Mouse (Mus musculus) testis, adult 2 months (tissue): ENCODE measurements around the gene Tnn. TPM values are rescaled to one million over a fixed set of nuclear protein-coding genes. Genes with fewer than 3 reads are reported as not detected.

ENCODE experiments used
- H3K27ac ChIP-seq: fragments of 200-500 bp; 2 replicates; pipeline ENCODE4 v1.5.1; 2012; ENCODE audit warnings: low read depth, low read length; ENCODE audit not compliant: control insufficient read depth, insufficient read depth
- H3K27me3 ChIP-seq: fragments of 200-500 bp; 2 replicates; pipeline ENCODE4 v1.6.1; 2012; ENCODE audit warnings: mild to moderate bottlenecking, low read length, moderate library complexity; ENCODE audit not compliant: control insufficient read depth, insufficient read depth
- H3K36me3 ChIP-seq: fragments of 200-500 bp; 2 replicates; pipeline ENCODE4 v1.6.1; 2012; ENCODE audit warnings: mild to moderate bottlenecking, low read length; ENCODE audit not compliant: control insufficient read depth, insufficient read depth
- H3K4me1 ChIP-seq: fragments of 200-500 bp; 2 replicates; pipeline ENCODE4 v1.6.1; 2012; ENCODE audit warnings: low read length; ENCODE audit not compliant: control insufficient read depth, insufficient read depth
- H3K4me3 ChIP-seq: fragments of 200-500 bp; 2 replicates; pipeline ENCODE4 v1.5.1; 2012; ENCODE audit warnings: low read depth, mild to moderate bottlenecking, low read length, moderate library complexity, mixed read lengths; ENCODE audit not compliant: control insufficient read depth
- CTCF ChIP-seq: fragments of 200-500 bp; IDR thresholded peaks from 2 replicates; pipeline ENCODE4 v1.5.1; 2012; ENCODE audit warnings: low read depth, mild to moderate bottlenecking, inconsistent platforms, low read length, moderate library complexity; ENCODE audit not compliant: control insufficient read depth, insufficient read depth, insufficient replicate concordance
- POLR2A ChIP-seq: fragments of 200-500 bp; IDR thresholded peaks from 2 replicates; pipeline ENCODE4 v1.6.1; 2012; ENCODE audit warnings: low read depth, mild to moderate bottlenecking, inconsistent platforms, low read length, moderate library complexity; ENCODE audit not compliant: control insufficient read depth
- polyA plus RNA-seq: library from polyadenylated mRNA; depleted of rRNA; stranded (reverse); fragments of >200 nt; gene quantifications from 2 replicates; pipeline ENCODE4 v1.2.3, GENCODE M21; 2012

The Tnn gene
- polyA plus RNA-seq, 1 experiment = not detected

GRCm38 (mm10) chr1:160080800-160081436 lies 72.5 kb downstream of the Tnn start:
- H3K36me3 ChIP-seq = no peaks in the 10 kb centered on the region
- TF ChIP-seq POLR2A (no peak), CTCF (peak; percentile 79; the same call in 1 of the 2 replicates)
- H3K27me3 ChIP-seq = no peaks in the 10 kb centered on the region
- peaks cover 11% of the 10 kb centered on the region for H3K4me1 ChIP-seq
- H3K4me3 ChIP-seq = no peak overlapping the region
- no peak overlapping the region for H3K27ac ChIP-seq

GRCm38 (mm10) chr1:160078882-160079661 lies 74.3 kb downstream of the Tnn start:
- H3K4me3 ChIP-seq = peak overlapping the region; percentile 74
- peaks cover 11% of the 10 kb centered on the region for H3K4me1 ChIP-seq
- no peaks in the 10 kb centered on the region for H3K27me3 ChIP-seq
- H3K36me3 ChIP-seq = no peaks in the 10 kb centered on the region
- peak overlapping the region; percentile 25 for H3K27ac ChIP-seq
- TF ChIP-seq POLR2A (no peak), CTCF (no peak)

GRCm38 (mm10) chr1:160064547-160065144 lies 88.7 kb downstream of the Tnn start:
- H3K4me3 ChIP-seq = no peak overlapping the region

GRCm38 (mm10) chr1:160061725-160062366 lies 91.5 kb downstream of the Tnn start:
- Histone ChIP-seq H3K27me3 (no peaks in the 10 kb centered on the region), H3K4me1 (no peaks in the 10 kb centered on the region), H3K4me3 (no peak overlapping the region), H3K36me3 (no peaks in the 10 kb centered on the region), H3K27ac (no peak overlapping the region)
- TF ChIP-seq POLR2A (no peak), CTCF (peak; percentile 55; the same call in 1 of the 2 replicates)

More at GRCm38 (mm10) chr1:160064547-160065144, 88.7 kb downstream of the Tnn start:
- Histone ChIP-seq H3K27me3 (no peaks in the 10 kb centered on the region), H3K27ac (no peak overlapping the region), H3K36me3 (no peaks in the 10 kb centered on the region), H3K4me1 (no peaks in the 10 kb centered on the region)
- TF ChIP-seq CTCF (no peak), POLR2A (no peak)

GRCm38 (mm10) chr1:160061321-160061720 lies 92.1 kb downstream of the Tnn start:
- Histone ChIP-seq H3K4me3 (no peak overlapping the region), H3K4me1 (no peaks in the 10 kb centered on the region)

GRCm38 (mm10) chr1:160060542-160060941 lies 92.8 kb downstream of the Tnn start:
- H3K27ac ChIP-seq = no peak overlapping the region
- H3K4me3 ChIP-seq = no peak overlapping the region
- H3K36me3 ChIP-seq = no peaks in the 10 kb centered on the region
- H3K27me3 ChIP-seq = no peaks in the 10 kb centered on the region
- H3K4me1 ChIP-seq = no peaks in the 10 kb centered on the region
- TF ChIP-seq POLR2A (no peak), CTCF (no peak)

More at GRCm38 (mm10) chr1:160061321-160061720, 92.1 kb downstream of the Tnn start:
- no peak overlapping the region for H3K27ac ChIP-seq
- TF ChIP-seq POLR2A (no peak), CTCF (no peak)
- H3K27me3 ChIP-seq = no peaks in the 10 kb centered on the region
- no peaks in the 10 kb centered on the region for H3K36me3 ChIP-seq
